Mouse (Mus musculus): Measurements from ENCODE around the gene Tspan33.

DNA sequence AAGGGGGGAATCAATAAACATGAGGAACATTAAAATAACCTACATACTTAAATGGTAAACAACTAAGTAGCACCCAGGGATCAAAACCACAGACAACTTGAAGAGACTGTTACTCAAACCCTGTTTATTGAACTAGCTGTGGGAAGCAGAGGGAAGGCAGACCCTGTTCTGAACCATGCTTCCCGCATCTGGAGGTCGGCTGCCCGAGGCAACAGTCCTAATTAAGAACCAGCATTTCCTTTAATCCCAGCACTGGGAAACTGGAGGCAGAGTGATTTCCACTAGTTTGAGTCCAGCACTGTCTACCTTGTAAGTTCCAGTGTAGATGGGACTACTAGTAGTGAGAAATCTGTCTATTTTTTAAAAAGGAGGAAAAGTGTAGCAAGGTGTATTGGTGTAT, 17.3 kb downstream of the Tspan33 start:
- no peak for TF ChIP-seq GATA1 (IDR thresholded peaks at IDR 0.05; ENCODE audit: borderline replicate concordance, low read length)
- no peak for TF ChIP-seq FLI1 (IDR thresholded peaks at IDR 0.05; ENCODE audit: low read length)
